Mouse (Mus musculus): ENCODE measurements at regions not wholly inside any gene's neighbourhood (a gene's known extent, or its start where the extent isn't known, plus 50 kb on each side); places are given as distances from the start of the nearest gene placed in this dataset.

DNA sequence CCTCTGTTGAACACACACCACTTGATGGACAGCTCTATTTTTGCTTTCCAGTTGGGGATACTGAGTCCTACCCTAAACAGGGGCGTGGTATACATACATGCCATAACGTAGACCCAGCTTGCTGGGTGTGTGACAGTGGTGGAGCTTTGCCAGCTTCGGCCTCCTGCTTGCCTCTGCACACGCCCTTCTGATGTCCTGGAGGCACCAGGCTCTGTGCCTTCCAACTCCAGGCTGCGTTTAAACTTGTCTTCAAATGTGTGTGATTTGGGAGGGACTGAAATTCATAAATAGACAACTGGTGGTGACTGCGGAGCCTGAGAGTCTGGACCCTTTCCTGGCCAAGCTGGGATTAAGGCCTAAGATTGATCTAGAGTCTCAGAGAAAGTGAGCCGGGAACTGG, 56.9 kb upstream of the Slc38a2 start:
- no peak for DNase-seq
- Histone ChIP-seq H3K4me3 (no peak overlapping the region), H3K27ac (peak overlapping the region; percentile 25; the same call in 1 of the 2 replicates)
- intact Hi-C loops (cut with DNase I), result no loop called here
- TF ChIP-seq CTCF (IDR thresholded peaks at IDR 0.05), result no peak

DNA sequence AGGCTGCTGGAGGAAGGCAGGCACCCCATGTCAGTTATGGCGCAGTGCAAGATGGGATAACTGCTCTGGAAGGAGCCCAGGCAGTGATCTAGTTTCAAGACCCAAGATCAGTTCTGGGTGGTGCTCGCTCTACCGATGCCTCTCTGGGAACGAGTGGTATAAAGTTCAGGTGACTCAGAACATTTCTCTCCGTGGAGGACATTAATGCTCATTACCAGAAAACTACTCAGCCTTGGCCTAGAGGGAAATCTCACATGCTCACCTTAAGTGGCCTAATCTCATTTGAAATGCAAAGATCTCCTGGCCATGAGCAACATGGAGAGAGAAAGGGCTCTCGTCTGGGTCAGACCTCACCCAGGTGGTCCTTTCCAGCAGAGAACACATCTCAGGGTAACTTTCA, 56.4 kb upstream of the Slc38a2 start:
- no peak for TF ChIP-seq CTCF (IDR thresholded peaks at IDR 0.05)
- Histone ChIP-seq H3K4me3 (no peak overlapping the region), H3K27ac (no peak overlapping the region)
- intact Hi-C loops (cut with DNase I), result no loop called here
- DNase-seq, result no peak

DNA sequence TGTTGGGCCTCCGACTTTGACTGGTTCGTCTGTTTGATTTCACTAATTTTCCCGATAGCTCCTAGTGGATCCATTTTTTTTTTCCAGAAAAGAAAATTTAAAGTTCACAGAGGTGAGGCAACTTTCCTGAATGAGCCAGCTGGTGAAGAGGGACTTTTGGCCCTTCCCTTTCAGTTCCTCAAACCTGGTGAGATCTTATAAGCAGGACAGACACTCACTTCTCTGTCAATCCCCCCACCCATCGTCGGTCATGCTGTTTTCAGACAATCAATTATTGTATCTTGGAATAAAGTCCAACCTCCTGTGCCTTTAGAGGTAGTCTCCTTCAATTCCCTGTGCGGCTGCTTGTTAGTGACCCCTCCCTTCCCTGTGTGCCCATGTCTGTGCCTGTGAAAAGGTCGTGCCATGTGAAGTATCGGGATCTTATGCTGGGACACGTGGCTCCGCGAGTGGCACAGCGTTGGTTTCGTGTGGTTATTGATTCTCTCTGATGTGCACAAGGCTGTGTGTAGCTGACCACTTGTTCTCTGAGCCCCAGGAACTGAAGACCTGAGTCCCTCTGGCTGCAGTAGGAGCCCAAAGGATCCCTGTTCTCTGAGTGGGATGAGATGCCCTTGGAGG, 55.9 kb upstream of the Slc38a2 start:
- intact Hi-C loops (cut with DNase I), result no loop called here
- no peak for TF ChIP-seq CTCF (IDR thresholded peaks at IDR 0.05)
- Histone ChIP-seq H3K4me3 (no peak overlapping the region), H3K27ac (no peak overlapping the region)
- no peak for DNase-seq

DNA sequence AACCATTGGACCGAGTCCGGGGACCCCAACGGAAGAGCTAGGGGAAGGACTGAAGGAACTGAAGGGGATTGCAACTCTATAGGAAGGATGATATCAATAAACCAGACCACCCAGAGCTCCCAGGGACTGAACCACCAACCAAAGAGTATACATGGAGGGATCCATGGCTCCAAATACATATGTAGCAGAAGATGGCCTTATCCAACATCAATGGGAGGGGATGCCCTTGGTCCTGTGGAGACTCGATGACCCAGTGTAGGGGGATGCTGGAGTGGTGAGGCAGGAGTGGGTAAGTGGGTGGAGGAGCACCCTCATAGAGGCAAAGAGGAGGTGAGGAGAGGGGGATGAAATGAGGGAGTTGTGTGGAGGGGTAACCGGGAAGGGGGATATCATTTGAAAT, 54.5 kb upstream of the Slc38a2 start:
- intact Hi-C loops (cut with DNase I), result no loop called here
- no peak for DNase-seq
- TF ChIP-seq CTCF (IDR thresholded peaks at IDR 0.05), result no peak

DNA sequence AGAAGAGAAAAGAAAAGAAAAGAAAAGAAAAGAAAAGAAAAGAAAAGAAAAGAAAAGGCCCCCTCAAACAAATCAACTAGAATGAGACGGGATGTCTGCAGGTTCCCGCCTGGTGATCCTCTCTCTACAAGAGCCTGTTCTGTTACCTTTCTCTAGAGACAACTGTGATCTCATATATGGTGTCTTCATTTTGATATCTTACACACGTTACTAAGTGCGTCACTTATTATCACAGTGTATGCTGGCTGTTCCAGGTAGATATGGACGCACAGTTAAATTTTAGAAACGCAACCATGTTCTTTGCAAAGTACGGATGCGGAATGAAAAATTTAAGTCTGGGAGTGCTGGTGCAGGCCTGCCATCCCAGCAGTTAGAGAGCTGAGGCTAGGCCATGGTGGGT, 53.2 kb upstream of the Slc38a2 start:
- intact Hi-C loops (cut with DNase I), result no loop called here
- no peak for TF ChIP-seq CTCF (IDR thresholded peaks at IDR 0.05)

More for the DNA sequence above, 54.5 kb upstream of the Slc38a2 start:
- H3K4me3 ChIP-seq, result no peak overlapping the region
- no peak overlapping the region for H3K27ac ChIP-seq

DNA sequence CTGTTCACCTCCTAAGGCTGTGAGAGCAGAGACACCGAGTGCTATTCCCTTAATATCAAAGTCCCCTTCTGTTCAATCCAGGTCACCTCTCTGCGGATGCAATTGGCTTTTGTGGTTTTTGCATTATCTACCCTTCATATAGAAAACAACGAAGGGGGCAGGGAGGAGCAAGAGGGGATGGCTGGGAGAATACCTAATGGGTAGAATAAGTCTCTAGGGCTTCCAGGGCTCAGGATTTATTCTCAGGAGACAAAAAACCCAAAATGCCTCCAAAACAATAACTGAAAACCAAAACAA, 52.5 kb upstream of the Slc38a2 start:
- Histone ChIP-seq H3K4me3 (no peak overlapping the region), H3K27ac (peak overlapping the region; percentile 56; the same call in 1 of the 2 replicates)
- no peak for TF ChIP-seq CTCF (IDR thresholded peaks at IDR 0.05)
- intact Hi-C loops (cut with DNase I), result no loop called here
- no peak for DNase-seq

More for the DNA sequence above, 53.2 kb upstream of the Slc38a2 start:
- Histone ChIP-seq H3K4me3 (no peak overlapping the region), H3K27ac (no peak overlapping the region)
- no peak for DNase-seq

DNA sequence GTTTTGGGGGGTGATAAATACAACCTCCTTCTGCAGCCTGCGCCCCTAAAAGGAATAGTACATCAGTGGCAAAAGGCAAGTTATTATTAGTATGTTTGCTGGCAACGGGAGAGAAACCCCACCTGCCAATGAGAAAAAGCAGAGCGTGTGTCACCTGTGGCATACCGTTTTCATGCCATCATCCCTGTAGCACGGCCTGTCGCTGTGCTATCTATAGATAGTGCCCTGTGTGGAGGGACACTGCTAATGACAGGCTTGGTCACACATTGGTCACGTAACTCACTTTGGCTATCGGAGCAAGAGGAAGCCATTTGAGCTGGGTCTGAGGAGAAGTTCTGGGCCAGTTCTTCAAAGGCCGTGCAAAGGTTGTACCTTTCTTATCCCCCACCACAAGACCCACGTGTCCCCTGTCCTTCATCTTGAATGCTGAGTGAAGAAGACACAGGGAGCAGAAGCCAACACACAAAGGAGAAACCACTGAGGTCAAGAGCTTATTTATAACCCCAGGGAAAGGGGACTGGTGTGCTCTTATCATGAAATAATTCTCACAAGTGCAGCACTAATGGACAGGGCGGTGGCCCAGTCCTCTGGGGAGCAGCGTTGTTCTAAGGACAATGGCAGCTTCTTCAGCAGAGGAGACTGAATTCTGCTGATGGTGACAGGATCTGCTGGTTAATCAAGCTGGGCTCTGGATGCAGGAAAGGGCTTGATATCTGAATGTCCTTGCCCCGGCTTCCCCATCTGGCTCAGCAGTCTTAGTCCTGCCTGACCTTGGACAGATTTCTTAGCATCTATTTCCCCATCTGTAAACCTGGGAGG, 51.9 kb upstream of the Slc38a2 start:
- intact Hi-C loops (cut with DNase I), result no loop called here
- TF ChIP-seq CTCF (IDR thresholded peaks at IDR 0.05), result no peak
- DNase-seq, result no peak

DNA sequence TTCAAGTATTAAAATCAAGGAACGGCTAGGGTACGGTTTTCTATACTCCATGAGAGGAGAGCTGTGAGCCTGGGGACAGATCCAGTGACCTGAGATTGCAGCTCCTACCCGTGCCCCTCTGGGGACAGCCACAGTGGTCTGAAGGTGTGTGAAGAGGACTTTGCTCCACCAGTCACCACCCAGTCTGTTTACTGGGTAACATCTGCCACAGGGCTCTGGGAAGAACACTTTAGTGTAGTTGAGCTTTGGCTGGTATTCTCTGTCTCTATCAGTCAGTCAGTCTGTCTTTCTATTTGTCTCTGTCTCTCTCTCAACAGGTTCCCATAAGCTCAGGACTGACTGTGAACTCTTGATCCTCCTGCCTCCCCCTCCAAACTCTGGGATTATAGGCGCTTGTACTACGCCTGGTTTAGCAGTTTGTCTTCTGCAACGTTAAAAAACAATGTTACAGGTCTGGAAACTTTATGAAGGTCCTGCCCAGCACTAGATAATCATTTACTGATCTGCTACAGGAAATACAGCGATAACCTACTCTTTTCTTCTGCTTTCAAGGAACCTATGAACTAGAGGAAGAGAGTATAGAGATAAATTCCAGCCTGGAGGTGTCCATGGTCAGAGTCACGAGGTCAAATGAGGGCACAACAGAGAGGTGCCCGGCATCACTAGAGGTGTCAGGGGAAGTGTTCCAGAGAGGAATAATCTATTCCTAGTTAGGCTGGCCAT, 50.2 kb upstream of the Slc38a2 start:
- no peak for DNase-seq
- Histone ChIP-seq H3K27ac (peak overlapping the region; percentile 17; the same call in 1 of the 2 replicates), H3K4me3 (no peak overlapping the region)
- no peak for TF ChIP-seq CTCF (IDR thresholded peaks at IDR 0.05)
- intact Hi-C loops (cut with DNase I), result no loop called here

More for the DNA sequence above, 51.9 kb upstream of the Slc38a2 start:
- no peak overlapping the region for H3K4me3 ChIP-seq
- peak overlapping the region; percentile 56 for H3K27ac ChIP-seq
